ENCODE assay signal across 7 mouse cellular contexts in genomic region chr11:95039766-95040165, GRCm38 (mm10). TPM values are rescaled to one million over a fixed set of nuclear protein-coding genes. Genes with fewer than 3 reads are reported as not detected.
A peak's percentile ranks its signal among the peaks of the same experiment; 100 is the strongest.
DNase-seq lines count a peak whose midpoint lies in the region; ATAC-seq and TF ChIP-seq lines count a peak whose summit lies in the region.

No protein-coding gene starts in this region.

- WGBS in liver, adult 2 months: 61% methylated on average over 4 of the region's 4 CpGs
- 37% methylated on average over 4 of the region's 4 CpGs for WGBS in kidney, adult 2 months
- WGBS in neural tube, embryonic 14.5 days: 83% methylated on average over 4 of the region's 4 CpGs

- H3K4me1 ChIP-seq in liver, adult 2 months (ENCODE audit: control insufficient read depth, insufficient read depth, low read length): peaks cover 20% of the 10 kb centered on the region
- peaks cover 6% of the 10 kb centered on the region for H3K4me1 ChIP-seq in cortical plate, adult 2 months (ENCODE audit: control insufficient read depth, insufficient read depth, low read length)
- peaks cover 35% of the 10 kb centered on the region for H3K4me1 ChIP-seq in kidney, adult 2 months (ENCODE audit: control insufficient read depth, insufficient read depth, low read length)
- peaks cover 11% of the 10 kb centered on the region for H3K4me1 ChIP-seq in neural tube, embryonic 14.5 days (ENCODE audit: control insufficient read depth, insufficient read depth, low read length)

- H3K4me2 ChIP-seq in neural tube, embryonic 14.5 days (ENCODE audit: low read depth, low read length): peak overlapping the region; percentile 94; the same call in 1 of the 2 replicates

- no peak for TF ChIP-seq CTCF in liver, adult 2 months (IDR thresholded peaks at IDR 0.05; ENCODE audit: low read depth, low read length)
- no peak for TF ChIP-seq CTCF in cortical plate, adult 2 months (IDR thresholded peaks at IDR 0.05; ENCODE audit: extremely low read depth, insufficient read depth, low read length)
- TF ChIP-seq CTCF in kidney, adult 2 months (conservative IDR thresholded peaks at IDR 0.05; ENCODE audit: insufficient read depth, insufficient read length, low read depth, low read length): no peak

- DNase-seq in liver, adult 2 months (ENCODE audit: extremely low read depth, low read depth, low spot score): peak; percentile 54
- DNase-seq in liver: no peak
- DNase-seq in kidney, adult 2 months: peak; percentile 79
- DNase-seq in spleen, adult 12 weeks (ENCODE audit: low spot score): no peak
- DNase-seq in thymus, postnatal 4 days: no peak

- TF ChIP-seq POLR2A in liver, adult 2 months (IDR thresholded peaks at IDR 0.05; ENCODE audit: extremely low read depth, insufficient read depth, low read length): no peak
- no peak for TF ChIP-seq POLR2A in cortical plate, adult 2 months (IDR thresholded peaks at IDR 0.05; ENCODE audit: extremely low read depth, insufficient read depth, low read length)
- no peak for TF ChIP-seq POLR2A in kidney, adult 2 months (IDR thresholded peaks at IDR 0.05; ENCODE audit: low read depth, low read length)

- H3K4me3 ChIP-seq in liver, adult 2 months (ENCODE audit: insufficient read depth, low read depth, low read length): peak overlapping the region; percentile 84; the same call in 1 of the 2 replicates
- peak overlapping the region; percentile 71; the same call in 1 of the 2 replicates for H3K4me3 ChIP-seq in cortical plate, adult 2 months (ENCODE audit: insufficient read depth, low read length)
- H3K4me3 ChIP-seq in kidney, adult 2 months (ENCODE audit: insufficient read depth, low read depth, low read length): peak overlapping the region; percentile 87
- no peak overlapping the region for H3K4me3 ChIP-seq in neural tube, embryonic 14.5 days (ENCODE audit: low read depth, low read length)

- no peaks in the 10 kb centered on the region for H3K9me3 ChIP-seq in neural tube, embryonic 14.5 days (ENCODE audit: control insufficient read depth, low read length)

- H3K9ac ChIP-seq in liver, adult 2 months (ENCODE audit: low read depth, low read length): peak overlapping the region; percentile 92
- no peak overlapping the region; the same call in 1 of the 2 replicates for H3K9ac ChIP-seq in neural tube, embryonic 14.5 days (replicated peaks; ENCODE audit: low read depth, low read length)

- peaks cover 5% of the 10 kb centered on the region; the same call in 1 of the 2 replicates for H3K36me3 ChIP-seq in liver, adult 2 months (ENCODE audit: control insufficient read depth, insufficient read depth, low read length)
- H3K36me3 ChIP-seq in kidney, adult 2 months (ENCODE audit: control insufficient read depth, insufficient read depth, low read length): peaks cover 5% of the 10 kb centered on the region; the same call in 1 of the 2 replicates
- no peaks in the 10 kb centered on the region for H3K36me3 ChIP-seq in neural tube, embryonic 14.5 days (ENCODE audit: control insufficient read depth, insufficient read depth, low read length)

- no peaks in the 10 kb centered on the region for H3K27me3 ChIP-seq in liver, adult 2 months (ENCODE audit: control insufficient read depth, insufficient read depth, low read length)
- no peaks in the 10 kb centered on the region for H3K27me3 ChIP-seq in kidney, adult 2 months (replicated peaks; ENCODE audit: control insufficient read depth, insufficient read depth, low read length)
- no peaks in the 10 kb centered on the region for H3K27me3 ChIP-seq in neural tube, embryonic 14.5 days (ENCODE audit: control insufficient read depth, insufficient read depth, low read length)

- no peaks in the 10 kb centered on the region for H3K79me2 ChIP-seq in liver, adult 2 months (ENCODE audit: control insufficient read depth, insufficient read depth, low read length)

- no peak for ATAC-seq in neural tube, embryonic 14.5 days (ENCODE audit: low read depth)

- peak overlapping the region; percentile 91 for H3K27ac ChIP-seq in liver, adult 2 months (replicated peaks; ENCODE audit: insufficient read depth, low read depth, low read length)
- no peak overlapping the region for H3K27ac ChIP-seq in cortical plate, adult 2 months (ENCODE audit: insufficient read depth, low read length)
- peak overlapping the region; percentile 99 for H3K27ac ChIP-seq in kidney, adult 2 months (ENCODE audit: insufficient read depth, low read depth, low read length)
- H3K27ac ChIP-seq in neural tube, embryonic 14.5 days (ENCODE audit: low read depth, low read length): no peak overlapping the region

RNA-seq across cellular contexts. Expression of gene Pdk2, which starts 1.4 kb away (rescaled TPM):
- total RNA-seq in liver, adult 2 months (2014; rRNA removed): 17.7 and 30.9 TPM in 2 replicates
- polyA plus RNA-seq in liver, adult 2 months (2012; rRNA removed): 101 and 125 TPM in 2 replicates
- polyA plus RNA-seq in cortical plate, adult 2 months (2012; rRNA removed): 106 TPM in 2 replicates
- 430 and 469 TPM in 2 replicates for polyA plus RNA-seq in kidney, adult 2 months (2012; rRNA removed)
- polyA plus RNA-seq in neural tube, embryonic 14.5 days (2014; fragmentation: Nextera tagmentation; extraction: Ambion mirVana): 21.8 and 23.1 TPM in 2 replicates

RNA-seq across cellular contexts. Expression of gene Samd14, which starts 30.1 kb away (rescaled TPM):
- 0.13 and 0.18 TPM in 2 replicates for total RNA-seq in liver, adult 2 months (2014; rRNA removed)
- polyA plus RNA-seq in liver, adult 2 months (2012; rRNA removed): 0.13 and 0.29 TPM in 2 replicates
- polyA plus RNA-seq in cortical plate, adult 2 months (2012; rRNA removed): 17.8 and 18.0 TPM in 2 replicates
- polyA plus RNA-seq in kidney, adult 2 months (2012; rRNA removed): 3.2 and 3.7 TPM in 2 replicates
- 131 and 144 TPM in 2 replicates for polyA plus RNA-seq in neural tube, embryonic 14.5 days (2014; fragmentation: Nextera tagmentation; extraction: Ambion mirVana)

RNA-seq across cellular contexts. Expression of gene Itga3, which starts 36.8 kb away (rescaled TPM):
- 2.6 and 4.9 TPM in 2 replicates for total RNA-seq in liver, adult 2 months (2014; rRNA removed)
- polyA plus RNA-seq in liver, adult 2 months (2012; rRNA removed): 5.7 and 10.0 TPM in 2 replicates
- 15.3 and 17.7 TPM in 2 replicates for polyA plus RNA-seq in cortical plate, adult 2 months (2012; rRNA removed)
- 48.2 and 55.4 TPM in 2 replicates for polyA plus RNA-seq in kidney, adult 2 months (2012; rRNA removed)
- 13.8 and 13.9 TPM in 2 replicates for polyA plus RNA-seq in neural tube, embryonic 14.5 days (2014; fragmentation: Nextera tagmentation; extraction: Ambion mirVana)

RNA-seq across cellular contexts. Expression of gene Ppp1r9b, which starts 48.9 kb away (rescaled TPM):
- 2.6 and 4.0 TPM in 2 replicates for total RNA-seq in liver, adult 2 months (2014; rRNA removed)
- 3.5 and 3.6 TPM in 2 replicates for polyA plus RNA-seq in liver, adult 2 months (2012; rRNA removed)
- polyA plus RNA-seq in cortical plate, adult 2 months (2012; rRNA removed): 284 and 326 TPM in 2 replicates
- 24.1 and 29.9 TPM in 2 replicates for polyA plus RNA-seq in kidney, adult 2 months (2012; rRNA removed)
- 27.7 and 29.8 TPM in 2 replicates for polyA plus RNA-seq in neural tube, embryonic 14.5 days (2014; fragmentation: Nextera tagmentation; extraction: Ambion mirVana)

Comparison
In these comparisons a context has a peak if more than half of its experiments do, and no peak if none do; other contexts are left out.
1. DNase-seq: peak in liver, adult 2 months (single experiment) and kidney, adult 2 months (single experiment); none in liver (single experiment), spleen, adult 12 weeks (single experiment) and thymus, postnatal 4 days (single experiment).
2. H3K27ac ChIP-seq: peak in liver, adult 2 months (single experiment) and kidney, adult 2 months (single experiment); none in cortical plate, adult 2 months (single experiment) and neural tube, embryonic 14.5 days (single experiment).